Mouse (Mus musculus): Measurements from ENCODE around the gene Stx17. TPM values are rescaled to one million over a fixed set of nuclear protein-coding genes. Genes with fewer than 3 reads are reported as not detected.
A peak's percentile ranks its signal among the peaks of the same experiment; 100 is the strongest.

Stx17 gene
- polyA plus RNA-seq, 1 experiment from 2014 or later: 27.4 TPM

- WGBS: 94% methylated on average over 3 of the region's 3 CpGs
- Histone ChIP-seq H3K27me3 (ENCODE audit: control insufficient read depth, insufficient read depth, low read depth, low read length) (no peaks in the 10 kb centered on the region), H3K4me3 (ENCODE audit: low read depth, low read length) (no peak overlapping the region), H3K9ac (ENCODE audit: low read depth, low read length) (no peak overlapping the region), H3K9me3 (replicated peaks; ENCODE audit: control insufficient read depth, low read length, poor library complexity, severe bottlenecking) (no peaks in the 10 kb centered on the region), H3K27ac (ENCODE audit: low read length) (no peak overlapping the region), H3K4me2 (ENCODE audit: low read length) (no peak overlapping the region), H3K4me1 (ENCODE audit: control insufficient read depth, insufficient read depth, low read length) (no peaks in the 10 kb centered on the region), H3K36me3 (ENCODE audit: control insufficient read depth, insufficient read depth, low read length) (no peaks in the 10 kb centered on the region)
- ATAC-seq: no peak
These were observed 8.0 kb downstream of the Stx17 start for GRCm38 (mm10) chr4:48132721-48133120.

DNA sequence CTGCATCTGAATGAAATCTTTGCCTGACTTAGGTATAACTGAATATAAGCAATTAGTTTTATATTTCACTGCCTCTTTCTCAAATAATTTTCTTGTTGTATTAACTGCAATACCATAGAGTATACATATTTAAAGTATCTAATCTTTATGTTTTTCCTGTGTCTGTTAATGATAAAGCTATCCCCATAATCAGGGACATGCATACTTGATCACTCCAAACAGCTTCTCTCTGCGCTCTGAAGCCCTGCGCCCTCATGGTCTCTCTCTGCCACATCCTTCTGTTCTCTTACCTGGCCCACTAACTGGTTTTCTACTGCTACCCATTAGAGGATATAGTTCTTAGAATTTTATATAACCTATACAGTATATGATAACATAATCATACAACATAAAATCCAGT, 24.8 kb downstream of the Stx17 start:
- Histone ChIP-seq H3K9ac (ENCODE audit: low read depth, low read length) (no peak overlapping the region), H3K4me2 (ENCODE audit: low read length) (no peak overlapping the region), H3K27me3 (ENCODE audit: control insufficient read depth, insufficient read depth, low read depth, low read length) (no peaks in the 10 kb centered on the region), H3K27ac (ENCODE audit: low read length) (no peak overlapping the region), H3K4me3 (ENCODE audit: low read depth, low read length) (no peak overlapping the region), H3K4me1 (ENCODE audit: control insufficient read depth, insufficient read depth, low read length) (no peaks in the 10 kb centered on the region), H3K36me3 (ENCODE audit: control insufficient read depth, insufficient read depth, low read length) (no peaks in the 10 kb centered on the region), H3K9me3 (replicated peaks; ENCODE audit: control insufficient read depth, low read length, poor library complexity, severe bottlenecking) (no peaks in the 10 kb centered on the region)
- no peak for ATAC-seq
- WGBS: 94% methylated on average over 2 of the region's 2 CpGs

DNA sequence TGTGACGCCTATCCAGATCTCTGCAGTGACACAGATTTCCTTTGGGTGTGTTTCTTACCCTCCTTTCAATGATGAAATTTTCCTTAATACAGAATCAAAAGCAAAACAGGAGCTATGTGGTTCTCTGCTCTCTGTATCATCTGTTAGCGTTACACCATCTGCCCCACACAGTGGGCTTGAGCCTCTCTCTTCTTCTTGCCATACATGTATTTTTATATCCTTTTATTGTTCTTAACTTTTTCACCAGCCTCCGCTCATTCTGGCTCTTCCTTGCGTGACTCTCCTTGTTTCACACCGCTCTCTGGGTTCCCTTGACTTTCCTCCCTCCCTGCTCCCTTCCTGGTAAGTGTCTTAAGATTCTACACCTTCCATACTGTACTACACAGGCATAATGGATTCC, 28.5 kb downstream of the Stx17 start:
- 90% methylated on average over 5 of the region's 5 CpGs for WGBS
- Histone ChIP-seq H3K9ac (ENCODE audit: low read depth, low read length) (no peak overlapping the region), H3K4me3 (ENCODE audit: low read depth, low read length) (no peak overlapping the region), H3K4me2 (ENCODE audit: low read length) (no peak overlapping the region), H3K27me3 (ENCODE audit: control insufficient read depth, insufficient read depth, low read depth, low read length) (no peaks in the 10 kb centered on the region), H3K27ac (ENCODE audit: low read length) (no peak overlapping the region), H3K36me3 (ENCODE audit: control insufficient read depth, insufficient read depth, low read length) (no peaks in the 10 kb centered on the region), H3K9me3 (replicated peaks; ENCODE audit: control insufficient read depth, low read length, poor library complexity, severe bottlenecking) (no peaks in the 10 kb centered on the region), H3K4me1 (ENCODE audit: control insufficient read depth, insufficient read depth, low read length) (no peaks in the 10 kb centered on the region)
- ATAC-seq: no peak

DNA sequence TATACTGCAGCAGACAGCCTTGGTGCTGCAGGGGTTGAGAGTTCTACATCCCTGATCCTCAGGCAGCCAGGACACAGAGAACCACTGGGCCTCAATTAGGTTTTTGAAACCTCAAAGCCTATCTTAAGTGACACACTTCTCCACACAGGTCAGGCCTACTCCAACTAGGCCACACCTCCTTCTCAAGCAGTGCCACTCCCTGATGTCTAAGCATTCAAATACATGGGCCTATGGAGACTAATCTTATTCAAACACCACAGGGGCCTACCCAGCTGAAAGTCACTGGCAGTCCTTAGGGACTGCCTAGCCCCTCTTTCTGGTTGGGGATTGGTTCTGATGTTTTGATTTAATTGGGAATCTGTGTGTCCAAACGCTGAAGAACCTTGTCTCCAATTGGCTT, 31.1 kb downstream of the Stx17 start:
- ATAC-seq: no peak
- Histone ChIP-seq H3K9me3 (replicated peaks; ENCODE audit: control insufficient read depth, low read length, poor library complexity, severe bottlenecking) (no peaks in the 10 kb centered on the region), H3K4me1 (ENCODE audit: control insufficient read depth, insufficient read depth, low read length) (no peaks in the 10 kb centered on the region), H3K9ac (ENCODE audit: low read depth, low read length) (no peak overlapping the region), H3K4me2 (ENCODE audit: low read length) (no peak overlapping the region), H3K27ac (ENCODE audit: low read length) (no peak overlapping the region), H3K36me3 (ENCODE audit: control insufficient read depth, insufficient read depth, low read length) (no peaks in the 10 kb centered on the region), H3K4me3 (ENCODE audit: low read depth, low read length) (no peak overlapping the region), H3K27me3 (ENCODE audit: control insufficient read depth, insufficient read depth, low read depth, low read length) (no peaks in the 10 kb centered on the region)
- WGBS: 67% methylated on average over 1 of the region's 1 CpGs

- H3K27me3 ChIP-seq (ENCODE audit: control insufficient read depth, insufficient read depth, low read depth, low read length): no peaks in the 10 kb centered on the region
These were observed 35.7 kb downstream of the Stx17 start for GRCm38 (mm10) chr4:48160386-48160785.

DNA sequence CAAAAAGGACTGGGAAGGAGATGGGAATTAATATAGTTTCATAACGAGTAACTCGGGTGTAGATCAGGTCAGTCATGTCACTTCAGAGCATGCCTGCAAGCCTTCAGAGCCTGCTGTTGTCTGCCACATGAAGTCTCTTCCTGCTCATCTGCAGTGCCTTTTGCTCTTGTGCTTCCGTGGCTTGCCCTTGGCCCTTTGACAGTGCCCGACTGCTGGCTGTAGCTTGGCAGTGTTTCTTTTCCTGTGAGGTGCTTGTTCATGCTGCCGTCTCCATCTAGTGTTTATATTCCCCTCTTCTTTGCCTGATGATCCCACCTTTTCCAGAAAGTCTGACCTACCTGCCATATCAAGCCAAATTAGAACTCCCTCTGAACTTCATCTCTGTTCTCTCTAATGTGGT, 39.1 kb downstream of the Stx17 start:
- H3K9ac ChIP-seq (ENCODE audit: low read depth, low read length): no peak overlapping the region
- H3K27ac ChIP-seq (ENCODE audit: low read length): no peak overlapping the region
- WGBS: 87% methylated on average over 5 of the region's 5 CpGs
- no peaks in the 10 kb centered on the region for H3K9me3 ChIP-seq (replicated peaks; ENCODE audit: control insufficient read depth, low read length, poor library complexity, severe bottlenecking)
- no peaks in the 10 kb centered on the region for H3K27me3 ChIP-seq (ENCODE audit: control insufficient read depth, insufficient read depth, low read depth, low read length)
- no peak overlapping the region for H3K4me3 ChIP-seq (ENCODE audit: low read depth, low read length)
- H3K4me1 ChIP-seq (ENCODE audit: control insufficient read depth, insufficient read depth, low read length): no peaks in the 10 kb centered on the region
- H3K36me3 ChIP-seq (ENCODE audit: control insufficient read depth, insufficient read depth, low read length): no peaks in the 10 kb centered on the region
- H3K4me2 ChIP-seq (ENCODE audit: low read length): no peak overlapping the region
- ATAC-seq: no peak

More at GRCm38 (mm10) chr4:48160386-48160785, 35.7 kb downstream of the Stx17 start:
- no peak for ATAC-seq
- H3K27ac ChIP-seq (ENCODE audit: low read length): no peak overlapping the region
- WGBS: 92% methylated on average over 4 of the region's 4 CpGs
- no peaks in the 10 kb centered on the region for H3K9me3 ChIP-seq (replicated peaks; ENCODE audit: control insufficient read depth, low read length, poor library complexity, severe bottlenecking)
- no peak overlapping the region for H3K9ac ChIP-seq (ENCODE audit: low read depth, low read length)
- no peak overlapping the region for H3K4me3 ChIP-seq (ENCODE audit: low read depth, low read length)
- no peaks in the 10 kb centered on the region for H3K36me3 ChIP-seq (ENCODE audit: control insufficient read depth, insufficient read depth, low read length)
- no peak overlapping the region for H3K4me2 ChIP-seq (ENCODE audit: low read length)
- no peaks in the 10 kb centered on the region for H3K4me1 ChIP-seq (ENCODE audit: control insufficient read depth, insufficient read depth, low read length)

DNA sequence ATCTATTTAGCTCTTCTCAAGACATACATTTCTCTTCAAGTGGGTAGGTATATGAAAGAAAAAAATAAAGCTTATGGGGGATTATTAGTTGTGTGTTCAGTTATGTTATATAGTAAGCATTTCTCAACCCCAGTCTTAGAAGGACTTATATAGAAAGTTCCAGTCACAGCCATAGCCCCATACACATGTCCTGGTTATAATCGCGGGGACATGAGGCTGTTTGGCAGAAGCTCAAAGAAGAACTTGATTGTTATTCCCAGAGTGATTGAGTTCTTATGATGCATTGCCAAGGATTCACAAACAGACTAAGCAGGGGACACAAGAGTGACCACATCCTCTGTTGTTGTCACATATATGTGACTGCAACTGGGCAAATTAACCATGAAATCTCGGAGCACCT, 51.0 kb downstream of the Stx17 start:
- H3K9ac ChIP-seq (ENCODE audit: low read depth, low read length): no peak overlapping the region
- no peaks in the 10 kb centered on the region for H3K36me3 ChIP-seq (ENCODE audit: control insufficient read depth, insufficient read depth, low read length)
- no peak overlapping the region for H3K4me3 ChIP-seq (ENCODE audit: low read depth, low read length)
- H3K4me1 ChIP-seq (ENCODE audit: control insufficient read depth, insufficient read depth, low read length): peaks cover 2% of the 10 kb centered on the region; the same call in 1 of the 2 replicates
- no peaks in the 10 kb centered on the region for H3K27me3 ChIP-seq (ENCODE audit: control insufficient read depth, insufficient read depth, low read depth, low read length)
- 91% methylated on average over 3 of the region's 3 CpGs for WGBS
- ATAC-seq: no peak
- no peaks in the 10 kb centered on the region for H3K9me3 ChIP-seq (replicated peaks; ENCODE audit: control insufficient read depth, low read length, poor library complexity, severe bottlenecking)
- no peak overlapping the region for H3K4me2 ChIP-seq (ENCODE audit: low read length)
- no peak overlapping the region for H3K27ac ChIP-seq (ENCODE audit: low read length)

- Histone ChIP-seq H3K27me3 (ENCODE audit: control insufficient read depth, insufficient read depth, low read depth, low read length) (no peaks in the 10 kb centered on the region), H3K36me3 (ENCODE audit: control insufficient read depth, insufficient read depth, low read length) (0 out of 2 replicates have a peak, but pooled peaks cover 6% of the 10 kb centered on the region), H3K4me3 (ENCODE audit: low read depth, low read length) (no peak overlapping the region), H3K4me2 (ENCODE audit: low read length) (no peak overlapping the region), H3K27ac (ENCODE audit: low read length) (peak overlapping the region; percentile 41; the same call in 1 of the 2 replicates), H3K9ac (ENCODE audit: low read depth, low read length) (no peak overlapping the region), H3K4me1 (ENCODE audit: control insufficient read depth, insufficient read depth, low read length) (peaks cover 8% of the 10 kb centered on the region), H3K9me3 (replicated peaks; ENCODE audit: control insufficient read depth, low read length, poor library complexity, severe bottlenecking) (no peaks in the 10 kb centered on the region)
- WGBS: 6% methylated on average over 2 of the region's 2 CpGs
- peak; percentile 39; the same call in 1 of the 2 replicates for ATAC-seq
These were observed 56.2 kb downstream of the Stx17 start for GRCm38 (mm10) chr4:48180922-48181321.

DNA sequence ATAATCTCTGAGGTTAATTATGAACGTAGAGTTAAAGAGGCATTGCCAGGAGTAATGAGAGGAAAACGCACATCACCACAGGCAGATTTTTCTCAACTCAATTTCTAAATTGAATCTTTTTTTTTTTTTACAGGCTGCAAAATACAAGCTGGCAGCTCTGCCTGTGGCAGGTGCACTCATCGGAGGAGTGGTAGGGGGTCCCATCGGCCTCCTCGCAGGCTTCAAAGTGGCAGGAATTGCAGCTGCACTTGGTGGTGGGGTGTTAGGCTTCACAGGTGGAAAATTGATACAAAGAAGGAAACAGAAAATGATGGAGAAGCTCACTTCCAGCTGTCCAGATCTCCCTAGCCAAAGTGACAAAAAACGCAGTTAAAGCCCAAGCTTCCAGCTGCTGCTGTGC, 56.7 kb downstream of the Stx17 start:
- Histone ChIP-seq H3K27ac (ENCODE audit: low read length) (peak overlapping the region; percentile 28; the same call in 1 of the 2 replicates), H3K4me2 (ENCODE audit: low read length) (no peak overlapping the region), H3K4me3 (ENCODE audit: low read depth, low read length) (no peak overlapping the region), H3K9me3 (replicated peaks; ENCODE audit: control insufficient read depth, low read length, poor library complexity, severe bottlenecking) (no peaks in the 10 kb centered on the region), H3K9ac (ENCODE audit: low read depth, low read length) (no peak overlapping the region), H3K36me3 (ENCODE audit: control insufficient read depth, insufficient read depth, low read length) (0 out of 2 replicates have a peak, but pooled peaks cover 6% of the 10 kb centered on the region), H3K4me1 (ENCODE audit: control insufficient read depth, insufficient read depth, low read length) (peaks cover 8% of the 10 kb centered on the region), H3K27me3 (ENCODE audit: control insufficient read depth, insufficient read depth, low read depth, low read length) (no peaks in the 10 kb centered on the region)
- WGBS: 57% methylated on average over 6 of the region's 6 CpGs
- no peak for ATAC-seq
